Mouse (Mus musculus) left cerebral cortex, adult 2 months (tissue): Measurements from ENCODE around the gene Sgcb. TPM values are rescaled to one million over a fixed set of nuclear protein-coding genes. Genes with fewer than 3 reads are reported as not detected.

ENCODE experiments used
- DNase-seq, 2 experiments: peaks; one replicate each; pipeline ENCODE4 v3.0.0; 2021 to 2022; ENCODE audit warnings: low spot score in 2 of 2, mixed read lengths in 1 of 2; ENCODE audit errors: extremely low spot score in 1 of 2
- H3K27ac ChIP-seq: fragments of 200-600 bp; 2 replicates; pipeline ENCODE4 v1.8.1; 2022
- H3K4me3 ChIP-seq: fragments of 200-600 bp; 2 replicates; pipeline ENCODE4 v1.8.1; 2022
- CTCF ChIP-seq: fragments of 200-600 bp; IDR thresholded peaks from 2 replicates; pipeline ENCODE4 v1.8.1; 2022; ENCODE audit warnings: antibody characterized with exemption, mild to moderate bottlenecking, moderate library complexity
- intact Hi-C: fragments of 180-260 bp; cut with DNase I; formaldehyde crosslinking; loops from one replicate; pipeline ENCODE4 v1.15.1; 2025
- total RNA-seq, 2 experiments: library from RNA; stranded (reverse); gene quantifications; 2 replicates each; pipeline ENCODE4 v1.2.3; 2021

Gene Sgcb
- total RNA-seq, 2 experiments from 2014 or later, result 39.8 to 42.9 TPM

- DNase-seq, result no peak
- Histone ChIP-seq H3K27ac (no peak within 1 kb of the TSS), H3K4me3 (no peak within 1 kb of the TSS)
- TF ChIP-seq CTCF, result no peak
- intact Hi-C loops, result loop anchor here (2.0 kb wide), 1 partner anchor 91 kb away; no protein-coding TSS in a partner anchor
Observed at GRCm38 (mm10) chr5:73632291-73632690, 15.3 kb downstream of the Sgcb start, which contains the start of gene Lrrc66. Lrrc66 (minus strand) TSS chr5:73632526.

GRCm38 (mm10) chr5:73631001-73631558, 16.5 kb downstream of the Sgcb start:
- no peak overlapping the region for H3K27ac ChIP-seq
- TF ChIP-seq CTCF, result no peak
- H3K4me3 ChIP-seq, result no peak overlapping the region
- intact Hi-C loops, result no loop called here
- DNase-seq, result no peak

- DNase-seq, result no peak
- Histone ChIP-seq H3K4me3 (no peak overlapping the region), H3K27ac (no peak overlapping the region)
- intact Hi-C loops, result no loop called here
- TF ChIP-seq CTCF, result no peak
Observed at GRCm38 (mm10) chr5:73630141-73630540, 17.4 kb downstream of the Sgcb start.

GRCm38 (mm10) chr5:73627991-73628390, 19.6 kb downstream of the Sgcb start:
- intact Hi-C loops, result no loop called here
- no peak overlapping the region for H3K27ac ChIP-seq
- no peak for TF ChIP-seq CTCF
- no peak overlapping the region for H3K4me3 ChIP-seq
- DNase-seq, result no peak

- DNase-seq, result no peak
- Histone ChIP-seq H3K27ac (no peak overlapping the region), H3K4me3 (no peak overlapping the region)
- no peak for TF ChIP-seq CTCF
- intact Hi-C loops, result no loop called here
Observed at GRCm38 (mm10) chr5:73627559-73627958, 20.0 kb downstream of the Sgcb start.

GRCm38 (mm10) chr5:73626842-73627241, 20.7 kb downstream of the Sgcb start:
- H3K4me3 ChIP-seq, result no peak overlapping the region
- intact Hi-C loops, result no loop called here
- DNase-seq, result no peak
- H3K27ac ChIP-seq, result no peak overlapping the region
- TF ChIP-seq CTCF, result no peak

- no peak overlapping the region for H3K27ac ChIP-seq
- intact Hi-C loops, result no loop called here
- DNase-seq, result no peak
- no peak overlapping the region for H3K4me3 ChIP-seq
- no peak for TF ChIP-seq CTCF
Observed at GRCm38 (mm10) chr5:73625505-73625904, 22.1 kb downstream of the Sgcb start.

GRCm38 (mm10) chr5:73618969-73619368, 28.6 kb downstream of the Sgcb start:
- TF ChIP-seq CTCF, result no peak
- Histone ChIP-seq H3K27ac (no peak overlapping the region), H3K4me3 (no peak overlapping the region)
- DNase-seq, result no peak
- intact Hi-C loops, result no loop called here

- no peak for TF ChIP-seq CTCF
- Histone ChIP-seq H3K27ac (no peak overlapping the region), H3K4me3 (no peak overlapping the region)
- intact Hi-C loops, result no loop called here
- no peak for DNase-seq
Observed at GRCm38 (mm10) chr5:73615211-73615610, 32.4 kb downstream of the Sgcb start.

GRCm38 (mm10) chr5:73613296-73613695, 34.3 kb downstream of the Sgcb start:
- no peak overlapping the region for H3K4me3 ChIP-seq
- no peak for DNase-seq
- no peak overlapping the region for H3K27ac ChIP-seq
- intact Hi-C loops, result no loop called here
- TF ChIP-seq CTCF, result no peak

- no peak for DNase-seq
- intact Hi-C loops, result no loop called here
- Histone ChIP-seq H3K27ac (no peak overlapping the region), H3K4me3 (no peak overlapping the region)
- TF ChIP-seq CTCF, result no peak
Observed at GRCm38 (mm10) chr5:73611071-73611470, 36.5 kb downstream of the Sgcb start.

- no peak for TF ChIP-seq CTCF
- no peak overlapping the region for H3K27ac ChIP-seq
- intact Hi-C loops, result no loop called here
- H3K4me3 ChIP-seq, result no peak overlapping the region
- no peak for DNase-seq
Observed at GRCm38 (mm10) chr5:73604964-73605363, 42.6 kb downstream of the Sgcb start.

GRCm38 (mm10) chr5:73604542-73604941, 43.0 kb downstream of the Sgcb start:
- Histone ChIP-seq H3K4me3 (no peak overlapping the region), H3K27ac (no peak overlapping the region)
- no peak for TF ChIP-seq CTCF
- intact Hi-C loops, result no loop called here
- no peak for DNase-seq
